Mouse (Mus musculus): Measurements from ENCODE around the gene Golga4. TPM values are rescaled to one million over a fixed set of nuclear protein-coding genes. Genes with fewer than 3 reads are reported as not detected.

The Golga4 gene
- total RNA-seq, 1 experiment from 2014 or later = 99.7 TPM

DNA sequence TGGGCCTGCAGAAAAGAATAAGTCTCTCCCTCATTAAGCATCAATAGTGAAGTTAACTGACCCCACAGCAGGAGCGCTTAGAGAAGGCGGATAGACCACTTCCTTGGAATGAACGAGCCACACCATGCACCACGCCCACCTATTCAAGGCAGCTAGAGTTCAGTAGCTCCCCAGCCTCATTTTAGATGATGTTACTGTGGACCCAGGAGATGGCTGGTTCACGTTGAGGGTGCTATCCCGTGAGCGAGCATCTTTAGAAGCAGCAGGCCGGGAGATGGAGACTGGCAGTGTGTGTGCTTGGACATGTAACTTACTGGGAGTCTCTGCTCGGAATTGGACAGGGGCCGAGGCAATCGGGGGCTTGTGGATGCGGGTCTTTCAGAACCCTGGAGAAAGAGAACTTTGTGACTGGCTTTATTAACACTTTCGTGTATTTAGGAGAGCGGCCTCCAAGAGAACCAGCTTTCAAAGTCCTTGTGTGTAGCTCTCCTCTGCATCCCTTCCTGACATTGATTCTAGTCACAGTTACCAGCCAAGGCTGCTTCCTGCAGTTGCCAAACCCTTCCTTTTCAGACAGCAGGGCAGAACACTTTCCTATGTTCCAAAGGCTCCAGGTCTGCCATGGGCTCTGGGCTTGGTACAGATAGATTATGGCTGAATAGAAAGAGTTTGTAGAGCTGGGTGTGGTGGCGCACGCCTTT is 101.8 kb downstream of the Golga4 start:
- ATAC-seq (replicated peaks; ENCODE audit: insufficient number of reproducible peaks, low FRiP score, low TSS enrichment, poor library complexity, severe bottlenecking) = no peak

DNA sequence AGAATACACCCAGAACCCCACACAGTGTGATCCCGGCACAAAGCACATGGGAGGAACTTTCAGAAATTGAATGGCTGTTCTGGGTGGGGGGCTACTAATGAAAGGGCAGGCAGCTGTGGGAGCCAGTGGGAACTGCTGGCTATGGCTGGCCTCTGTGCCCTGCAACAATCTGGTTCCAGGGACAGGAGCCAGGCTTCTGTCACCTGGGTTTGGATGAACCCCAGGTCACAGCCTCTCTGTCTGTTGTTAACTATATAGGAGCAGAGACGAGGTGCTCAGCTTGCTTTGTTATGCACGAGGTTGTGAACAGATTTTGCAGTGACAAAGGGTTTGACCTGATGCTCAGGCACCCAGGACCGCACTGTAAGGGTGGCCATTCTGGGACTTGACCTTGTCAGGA is 102.5 kb downstream of the Golga4 start:
- no peak for ATAC-seq (replicated peaks; ENCODE audit: insufficient number of reproducible peaks, low FRiP score, low TSS enrichment, poor library complexity, severe bottlenecking)

DNA sequence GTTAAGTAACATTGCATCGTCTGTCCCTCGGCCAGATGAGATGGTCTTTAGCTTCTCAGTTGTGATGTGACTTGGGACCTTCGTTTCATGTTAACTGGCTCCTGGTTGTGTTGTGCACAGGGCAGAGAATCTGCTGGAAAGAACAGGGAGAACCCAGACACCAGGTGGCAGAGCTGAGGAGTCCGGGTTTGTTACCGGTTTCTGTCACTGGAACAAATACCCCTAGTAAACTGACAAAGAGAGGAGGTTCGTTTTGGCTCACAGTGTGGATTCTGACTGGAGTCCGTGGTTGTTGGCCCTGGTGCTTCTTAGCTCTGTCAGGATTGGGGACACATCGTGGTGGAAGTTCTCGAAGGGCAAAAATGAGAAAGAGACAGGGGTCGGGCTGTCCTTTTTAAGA is 104.0 kb downstream of the Golga4 start:
- ATAC-seq (replicated peaks; ENCODE audit: insufficient number of reproducible peaks, low FRiP score, low TSS enrichment, poor library complexity, severe bottlenecking) = no peak

DNA sequence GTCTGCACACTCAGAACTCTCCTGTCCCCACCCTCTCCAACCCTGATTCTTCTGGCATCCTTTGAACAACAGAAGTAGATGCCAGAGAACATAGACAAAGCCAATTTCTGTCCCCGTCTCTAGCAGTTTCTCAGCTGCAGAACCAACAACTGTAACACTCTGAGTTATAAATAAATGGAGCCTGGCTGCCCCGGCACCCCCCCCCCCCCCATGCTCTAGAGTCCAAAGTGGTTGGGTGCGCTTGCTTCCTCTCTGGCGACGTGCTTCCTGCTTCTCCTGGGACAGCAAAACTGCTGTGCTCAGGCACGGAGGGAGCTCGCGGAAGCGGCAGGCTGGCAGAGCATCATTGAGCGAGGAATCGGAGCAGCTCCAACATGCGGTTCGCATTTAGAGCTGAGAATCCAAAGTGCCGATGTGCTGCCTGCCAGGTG is 105.1 kb downstream of the Golga4 start:
- no peak for ATAC-seq (replicated peaks; ENCODE audit: insufficient number of reproducible peaks, low FRiP score, low TSS enrichment, poor library complexity, severe bottlenecking)

DNA sequence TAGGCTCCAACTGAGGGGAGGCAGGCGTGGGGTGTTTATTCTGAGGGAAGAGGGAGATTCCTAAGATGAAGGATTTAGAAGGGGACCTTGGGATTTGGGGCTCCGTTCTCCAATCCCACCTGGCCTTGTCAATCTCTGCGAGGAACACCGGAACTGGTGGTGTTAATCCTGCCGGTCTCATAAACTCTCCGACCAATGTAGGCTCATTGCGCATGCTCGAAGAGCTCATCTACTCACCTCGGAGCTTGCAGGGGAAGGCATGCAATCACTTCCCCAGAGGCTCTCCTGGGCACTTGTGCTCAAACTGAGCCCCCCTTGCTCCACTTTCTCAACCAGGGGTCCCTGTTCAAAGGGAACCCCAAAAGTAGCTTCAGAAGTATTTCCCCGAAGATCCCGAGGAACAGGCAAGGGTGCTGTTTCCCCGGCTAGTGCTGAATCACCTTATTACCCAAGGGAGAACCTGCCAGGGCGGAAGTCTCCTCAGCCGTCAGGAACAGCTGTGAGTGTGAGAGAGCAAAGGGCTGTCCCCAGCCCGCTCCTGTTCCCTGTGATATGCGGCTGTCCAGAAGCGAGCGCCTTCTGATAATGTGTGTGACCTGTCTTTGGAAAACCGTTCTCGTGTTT is 106.0 kb downstream of the Golga4 start:
- no peak for ATAC-seq (replicated peaks; ENCODE audit: insufficient number of reproducible peaks, low FRiP score, low TSS enrichment, poor library complexity, severe bottlenecking)

DNA sequence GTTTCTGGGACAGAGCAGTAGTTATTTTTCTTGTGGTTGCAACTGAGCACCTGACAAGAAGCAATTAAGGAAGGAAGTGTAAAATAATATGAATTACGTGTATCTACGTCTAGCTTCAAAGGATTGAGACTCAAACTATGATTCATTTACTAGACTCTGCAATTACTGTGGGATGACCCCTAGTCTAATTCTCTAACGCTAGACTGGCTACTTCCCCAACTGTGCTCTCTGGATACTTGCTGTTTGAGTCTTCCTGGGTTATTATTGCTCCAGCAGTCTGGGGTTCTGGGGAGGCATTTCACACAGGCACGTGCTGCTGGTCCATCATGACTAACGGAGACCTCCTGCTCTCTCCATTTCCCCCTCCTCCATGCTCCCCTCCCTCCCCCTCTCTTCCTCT is 111.2 kb downstream of the Golga4 start:
- no peak for ATAC-seq (replicated peaks; ENCODE audit: insufficient number of reproducible peaks, low FRiP score, low TSS enrichment, poor library complexity, severe bottlenecking)

DNA sequence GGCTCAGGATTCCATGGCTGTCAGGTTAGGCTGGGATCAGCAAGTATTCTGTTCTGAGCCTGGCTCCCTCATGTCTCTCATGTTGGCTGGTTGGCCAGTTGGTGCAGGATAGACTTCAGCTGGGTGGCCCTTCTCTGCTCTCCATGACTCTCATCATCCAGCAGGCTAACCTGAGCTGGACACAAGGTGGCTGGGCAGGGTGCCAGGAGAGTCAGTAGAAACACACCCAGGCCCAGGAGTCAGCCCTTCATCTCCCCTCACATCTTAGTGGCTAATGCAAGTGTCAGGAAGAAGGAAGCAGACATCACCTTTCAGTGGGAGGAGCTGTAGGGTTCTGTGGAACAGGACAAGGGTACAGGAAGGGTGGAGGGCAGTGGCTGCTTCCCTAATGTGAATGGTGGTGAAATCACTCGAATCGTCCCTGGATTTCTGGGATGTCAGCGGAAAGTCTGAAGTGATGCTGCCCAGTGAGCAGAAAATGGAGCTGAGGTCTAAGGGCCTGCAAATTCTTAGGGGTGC is 112.7 kb downstream of the Golga4 start:
- ATAC-seq (replicated peaks; ENCODE audit: insufficient number of reproducible peaks, low FRiP score, low TSS enrichment, poor library complexity, severe bottlenecking) = no peak

DNA sequence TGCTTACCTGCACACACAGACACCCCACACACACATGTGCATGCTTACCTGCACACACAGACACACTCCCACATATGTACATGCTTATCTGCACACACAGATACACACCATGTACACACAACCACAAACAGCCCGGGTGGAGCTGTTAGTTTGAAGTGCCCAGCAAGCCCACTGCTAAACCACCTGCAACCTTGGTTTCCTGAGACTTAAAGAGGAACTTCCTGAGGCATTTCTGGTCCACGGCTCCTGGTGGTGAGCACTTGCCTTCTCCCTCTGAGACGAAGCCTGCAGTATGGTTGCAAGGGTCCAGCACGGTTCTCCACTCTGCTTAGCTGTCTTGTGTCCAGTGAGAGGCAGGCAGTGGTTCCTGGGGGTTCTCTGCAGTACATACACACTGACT is 114.7 kb downstream of the Golga4 start:
- ATAC-seq (replicated peaks; ENCODE audit: insufficient number of reproducible peaks, low FRiP score, low TSS enrichment, poor library complexity, severe bottlenecking) = no peak

DNA sequence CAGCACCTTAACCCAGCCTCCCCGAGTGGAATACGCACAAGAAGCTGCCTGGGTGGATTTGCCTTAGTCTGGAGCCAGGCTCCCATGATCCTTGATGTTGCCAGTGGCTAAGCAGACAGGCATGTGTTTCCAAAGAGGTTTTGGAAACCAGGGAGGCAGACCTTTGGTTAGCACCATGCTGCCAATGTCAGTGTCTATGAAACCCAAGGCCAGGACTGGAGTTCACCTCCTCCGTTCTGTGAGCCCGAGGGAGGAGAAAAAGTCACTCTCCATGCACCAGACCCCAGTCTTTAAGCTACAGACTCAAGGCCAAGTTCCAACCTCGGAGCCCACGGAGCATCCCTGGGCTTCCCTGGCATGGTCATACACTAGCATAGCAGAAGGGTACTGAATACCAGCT is 115.6 kb downstream of the Golga4 start:
- no peak for ATAC-seq (replicated peaks; ENCODE audit: insufficient number of reproducible peaks, low FRiP score, low TSS enrichment, poor library complexity, severe bottlenecking)

DNA sequence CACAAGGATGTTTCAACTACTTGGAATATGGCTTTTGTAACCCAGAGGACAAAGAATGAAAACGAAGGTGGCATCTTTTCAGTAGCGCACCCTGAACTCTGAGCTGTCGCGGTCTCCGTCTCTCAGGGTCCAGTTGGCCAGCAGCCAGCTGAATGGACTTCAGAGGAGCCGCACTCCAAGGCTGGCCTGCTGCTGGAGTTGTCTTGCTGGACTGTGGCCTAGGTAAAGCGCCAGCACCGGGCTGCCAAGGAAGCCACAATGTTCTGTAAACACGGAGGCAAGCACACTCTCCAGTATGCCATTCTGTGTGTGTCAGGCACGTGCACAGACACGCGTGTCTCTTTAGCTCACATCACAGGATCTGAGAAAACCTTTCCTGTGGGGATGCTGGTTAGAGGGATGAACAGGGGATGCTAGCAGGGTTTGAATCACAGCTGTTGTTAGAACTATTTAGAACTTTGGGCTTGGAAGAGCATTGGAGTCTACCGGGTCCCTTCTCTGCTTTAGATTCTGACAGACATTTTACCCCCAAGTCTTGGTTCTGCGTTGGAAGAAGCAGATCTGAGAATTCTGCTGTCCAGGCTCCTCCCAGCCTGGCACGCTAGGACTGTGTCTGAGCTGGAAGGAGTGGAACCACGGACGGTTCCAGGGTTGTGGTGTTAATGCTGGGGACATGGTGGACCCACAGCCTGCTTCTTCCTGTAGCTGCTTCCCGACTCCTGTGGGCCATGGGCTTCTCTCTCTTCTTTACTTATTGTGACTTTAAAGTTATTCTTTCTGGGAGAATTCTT is 116.5 kb downstream of the Golga4 start:
- ATAC-seq (replicated peaks; ENCODE audit: insufficient number of reproducible peaks, low FRiP score, low TSS enrichment, poor library complexity, severe bottlenecking) = no peak

DNA sequence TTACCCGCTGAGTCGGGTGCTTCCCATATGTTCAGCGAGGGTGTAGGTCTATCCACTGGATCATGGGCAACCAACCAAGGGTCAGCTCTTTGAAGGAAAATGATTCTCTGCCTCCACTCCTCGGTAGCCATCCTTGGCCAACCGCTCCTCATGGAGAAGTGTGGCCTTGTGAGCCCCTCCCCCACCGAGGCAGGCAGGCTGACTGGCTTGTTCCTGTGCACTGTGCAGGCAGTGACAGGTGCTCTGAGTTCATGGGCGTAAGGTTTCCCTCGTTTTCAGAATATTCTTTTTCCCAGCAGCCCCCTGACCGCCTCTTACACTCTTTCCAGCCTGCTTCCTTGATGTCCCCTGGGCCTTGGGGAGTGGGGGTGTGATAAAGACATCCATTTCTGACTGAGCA is 117.4 kb downstream of the Golga4 start:
- no peak for ATAC-seq (replicated peaks; ENCODE audit: insufficient number of reproducible peaks, low FRiP score, low TSS enrichment, poor library complexity, severe bottlenecking)

DNA sequence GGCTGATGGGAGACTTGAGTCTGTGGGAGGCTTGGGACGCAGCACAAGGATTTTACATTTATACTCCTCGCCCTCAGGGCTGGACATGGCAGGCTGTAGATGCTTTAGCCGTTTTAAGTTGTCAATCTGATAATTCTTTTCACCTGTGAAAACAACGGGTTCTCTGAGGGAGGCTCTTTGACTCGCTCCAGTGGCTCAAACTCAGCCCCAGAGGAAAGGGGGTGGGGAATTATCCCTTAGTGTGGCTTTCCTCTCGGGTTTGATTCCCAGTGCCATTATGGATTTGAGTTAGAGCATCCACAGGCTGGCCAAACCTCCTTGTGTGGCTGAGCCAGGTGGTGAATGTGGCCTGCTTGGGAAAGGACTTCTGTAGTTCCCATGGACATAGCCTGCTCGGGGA is 118.1 kb downstream of the Golga4 start:
- no peak for ATAC-seq (replicated peaks; ENCODE audit: insufficient number of reproducible peaks, low FRiP score, low TSS enrichment, poor library complexity, severe bottlenecking)

DNA sequence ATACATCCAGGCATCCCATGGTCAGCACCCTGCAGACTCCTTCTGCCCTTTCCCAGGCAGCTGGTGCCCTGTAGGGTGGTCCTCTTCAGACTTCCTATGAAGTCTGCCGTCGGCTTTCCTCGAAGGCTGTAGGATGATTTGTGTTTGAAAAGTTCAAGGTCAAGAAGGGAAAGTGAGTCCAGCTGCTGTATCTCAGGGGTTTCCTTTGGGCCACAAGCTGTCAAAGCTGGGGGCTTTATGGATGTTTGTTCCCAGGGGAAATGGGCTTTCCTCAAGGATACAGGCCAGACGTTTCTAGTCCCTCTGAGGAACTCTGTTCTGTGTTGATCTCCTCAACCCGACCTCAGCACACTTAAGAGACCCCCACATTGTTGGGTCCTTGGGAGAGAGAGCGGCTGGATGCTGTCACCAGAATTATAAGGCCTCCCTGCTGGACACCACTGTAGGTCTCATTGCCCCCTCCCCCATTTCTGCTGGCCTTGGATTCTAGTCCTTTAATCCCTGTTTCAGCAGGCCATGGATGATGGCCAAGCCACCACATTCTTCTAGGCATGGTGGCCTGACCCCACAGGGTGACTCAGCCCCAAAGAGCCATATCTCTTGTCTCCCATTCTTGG is 123.8 kb downstream of the Golga4 start:
- ATAC-seq (replicated peaks; ENCODE audit: insufficient number of reproducible peaks, low FRiP score, low TSS enrichment, poor library complexity, severe bottlenecking) = no peak

Other genes starting within 250 kb of the Golga4 start
- 47.6 to 167 TPM (median 48.0 TPM) in 3 replicates for gene Eomes, start 28.1 kb upstream of the Golga4 start, total RNA-seq (2017)
- gene Itga9, start 100.4 kb downstream of the Golga4 start, total RNA-seq (2017) = 0.10 to 3.6 TPM in 2 of 3 replicates, not detected in the other